Mouse (Mus musculus) heart, postnatal 0 days (tissue): ENCODE measurements around the gene Vps8. TPM values are rescaled to one million over a fixed set of nuclear protein-coding genes. Genes with fewer than 3 reads are reported as not detected.

ENCODE experiments used
- ATAC-seq: fragments of 200-750 bp; cut with Nextera tagmentation; 2 replicates; pipeline ENCODE4 v1.8.0; 2017; ENCODE audit warnings: low read depth, moderate number of reproducible peaks, moderate library complexity; ENCODE audit not compliant: insufficient read depth
- DNase-seq: peaks from one replicate; pipeline ENCODE4 v3.0.0-alpha.2; 2016; ENCODE audit warnings: low spot score
- H3K27ac ChIP-seq: fragments of 300-500 bp; sonication (generic); 2 replicates; pipeline ENCODE4 v1.5.1; 2014; ENCODE audit warnings: low read depth, mild to moderate bottlenecking
- H3K27me3 ChIP-seq: fragments of 300-500 bp; sonication (generic); 2 replicates; pipeline ENCODE4 v1.6.1; 2014; ENCODE audit warnings: low read length, mixed read lengths; ENCODE audit not compliant: control insufficient read depth, insufficient read depth
- H3K36me3 ChIP-seq: fragments of 300-500 bp; sonication (generic); replicated peaks from 2 replicates; pipeline ENCODE4 v1.6.1; 2014; ENCODE audit warnings: low read length, mixed read lengths; ENCODE audit not compliant: control insufficient read depth, insufficient read depth
- H3K4me1 ChIP-seq: fragments of 300-500 bp; sonication (generic); 2 replicates; pipeline ENCODE4 v1.6.1; 2014; ENCODE audit warnings: antibody characterized with exemption; ENCODE audit not compliant: control insufficient read depth, insufficient read depth
- H3K4me2 ChIP-seq: fragments of 300-500 bp; sonication (generic); 2 replicates; pipeline ENCODE4 v1.6.1; 2014; ENCODE audit warnings: low read depth, mild to moderate bottlenecking, low read length, moderate library complexity
- H3K4me3 ChIP-seq: fragments of 300-500 bp; sonication (generic); 2 replicates; pipeline ENCODE4 v1.5.1; 2014; ENCODE audit warnings: low read depth, low read length
- H3K9ac ChIP-seq: fragments of 300-500 bp; sonication (generic); replicated peaks from 2 replicates; pipeline ENCODE4 v1.6.1; 2014; ENCODE audit warnings: low read depth, low read length, mixed read lengths
- H3K9me3 ChIP-seq: fragments of 300-500 bp; sonication (generic); replicated peaks from 2 replicates; pipeline ENCODE4 v1.6.1; 2016; ENCODE audit warnings: low read length; ENCODE audit not compliant: control insufficient read depth
- CTCF ChIP-seq: IDR thresholded peaks from 2 replicates; pipeline ENCODE4 v1.5.1; 2016; ENCODE audit warnings: antibody characterized with exemption, control low read depth, low read depth
- EP300 ChIP-seq: IDR thresholded peaks from 2 replicates; pipeline ENCODE4 v1.6.1; 2016; ENCODE audit warnings: antibody characterized with exemption, low read depth
- WGBS: fragments of 180-500 bp; shearing (Covaris S2); extraction: QIAGEN DNeasy Blood & Tissue Kit; methylation state at CpG from one replicate; pipeline ENCODE4 v1.1.7; 2014; 5-methylcytosine and 5-hydroxymethylcytosine counted together
- polyA plus RNA-seq: library from polyadenylated mRNA; unstranded; fragments of >200 nt; fragmentation: Nextera tagmentation; extraction: Ambion mirVana; gene quantifications from 2 replicates; pipeline ENCODE4 v1.2.1, GENCODE M21; 2015
- total RNA-seq: library from RNA; depleted of rRNA; stranded (reverse); fragments of >200 nt; gene quantifications from 2 replicates; pipeline ENCODE4 v1.2.3, GENCODE M21; 2014; ENCODE audit warnings: low replicate concordance

The Vps8 gene
- total and polyA plus RNA-seq, 2 experiments from 2014 or later, result 21.3 to 94.8 TPM

- WGBS, result 71% methylated on average over 2 of the region's 2 CpGs
- Histone ChIP-seq H3K27me3 (no peaks in the 10 kb centered on the region), H3K4me1 (0 out of 2 replicates have a peak, but pooled peaks cover 3% of the 10 kb centered on the region), H3K36me3 (peaks cover 36% of the 10 kb centered on the region), H3K9ac (no peak overlapping the region), H3K4me2 (no peak overlapping the region), H3K27ac (no peak overlapping the region), H3K4me3 (no peak overlapping the region), H3K9me3 (no peaks in the 10 kb centered on the region)
- TF ChIP-seq CTCF (peak; percentile 42), EP300 (no peak)
- ATAC-seq, result no peak
- DNase-seq, result no peak
Observed at GRCm38 (mm10) chr16:21538889-21539288, 116.0 kb downstream of the Vps8 start.

DNA sequence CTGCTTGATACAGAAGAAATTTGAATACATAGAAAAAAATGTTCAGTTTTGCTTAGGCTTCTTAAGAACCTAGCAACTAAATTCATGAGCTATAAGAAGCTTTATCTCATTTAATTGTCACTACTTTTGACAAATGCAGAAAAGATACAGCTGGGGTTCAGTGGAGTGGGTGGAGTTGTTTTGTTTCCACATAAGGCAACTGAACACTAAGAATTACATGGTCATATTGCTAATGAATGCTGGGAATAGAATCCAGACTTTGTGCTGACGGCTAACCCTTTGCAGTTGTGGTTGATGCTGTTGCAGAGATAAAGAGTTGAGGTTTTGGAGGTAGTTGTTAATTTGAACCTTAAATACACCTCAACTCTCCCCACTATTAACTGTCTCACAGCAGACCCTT lies 119.6 kb downstream of the Vps8 start:
- 73% methylated on average over 1 of the region's 1 CpGs for WGBS

DNA sequence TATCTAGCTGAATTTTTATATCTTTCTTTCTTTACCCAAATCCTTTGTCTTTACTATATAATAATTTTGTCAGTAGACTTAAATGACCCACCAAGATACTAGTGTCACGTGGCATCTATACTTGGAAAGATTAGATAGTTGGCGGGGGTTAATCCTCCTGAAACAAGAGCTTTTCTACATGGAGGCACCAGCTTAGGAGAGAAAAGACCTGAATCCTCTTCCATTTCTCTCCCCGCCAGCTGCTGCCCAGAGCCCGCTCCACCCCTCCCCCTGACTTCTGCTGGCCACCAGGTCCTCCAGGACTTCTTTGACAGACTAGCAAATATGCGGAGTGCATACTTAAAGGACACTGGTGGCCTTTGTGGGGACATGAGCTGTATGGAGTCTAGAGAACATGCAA lies 124.5 kb downstream of the Vps8 start:
- no peak overlapping the region for H3K4me3 ChIP-seq
- no peaks in the 10 kb centered on the region for H3K27me3 ChIP-seq
- H3K9ac ChIP-seq, result no peak overlapping the region
- no peak overlapping the region for H3K27ac ChIP-seq
- H3K36me3 ChIP-seq, result peaks cover 39% of the 10 kb centered on the region
- DNase-seq, result no peak
- H3K9me3 ChIP-seq, result no peaks in the 10 kb centered on the region
- H3K4me2 ChIP-seq, result no peak overlapping the region
- WGBS, result 80% methylated on average over 5 of the region's 5 CpGs
- TF ChIP-seq CTCF (no peak), EP300 (no peak)
- H3K4me1 ChIP-seq, result no peaks in the 10 kb centered on the region
- ATAC-seq, result no peak

More for the DNA sequence above, 119.6 kb downstream of the Vps8 start:
- TF ChIP-seq EP300 (no peak), CTCF (no peak)
- no peak for DNase-seq
- Histone ChIP-seq H3K36me3 (peaks cover 41% of the 10 kb centered on the region), H3K4me1 (no peaks in the 10 kb centered on the region), H3K4me3 (no peak overlapping the region), H3K4me2 (no peak overlapping the region), H3K27me3 (no peaks in the 10 kb centered on the region), H3K27ac (no peak overlapping the region), H3K9ac (no peak overlapping the region), H3K9me3 (no peaks in the 10 kb centered on the region)
- no peak for ATAC-seq

- Histone ChIP-seq H3K36me3 (peaks cover 31% of the 10 kb centered on the region), H3K4me3 (no peak overlapping the region), H3K9me3 (no peaks in the 10 kb centered on the region), H3K4me2 (no peak overlapping the region), H3K27me3 (no peaks in the 10 kb centered on the region), H3K4me1 (no peaks in the 10 kb centered on the region), H3K27ac (no peak overlapping the region), H3K9ac (no peak overlapping the region)
- no peak for ATAC-seq
- WGBS, result 81% methylated on average over 4 of the region's 4 CpGs
- no peak for TF ChIP-seq CTCF
- no peak for TF ChIP-seq EP300
- DNase-seq, result no peak
Observed at GRCm38 (mm10) chr16:21549751-21550150, 126.8 kb downstream of the Vps8 start.

DNA sequence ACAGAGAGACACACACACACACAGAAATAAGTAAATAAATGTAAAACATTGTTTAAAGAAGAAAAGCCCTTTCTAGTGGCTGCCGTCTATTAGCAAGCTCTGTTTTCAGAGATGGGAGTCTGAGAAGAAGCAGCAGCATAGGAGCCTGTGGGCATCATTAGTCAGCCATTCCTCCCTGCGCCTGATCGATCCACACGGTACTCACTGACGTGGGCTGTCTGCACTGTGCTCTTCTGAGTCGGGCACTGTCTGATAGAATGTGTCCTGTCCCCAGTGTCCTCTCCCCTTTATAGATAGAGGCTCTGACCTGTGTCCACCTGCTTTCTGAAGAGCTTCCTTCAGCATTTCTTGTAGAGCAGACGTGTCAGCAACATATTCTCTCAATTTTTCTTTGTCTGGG lies 127.5 kb downstream of the Vps8 start:
- Histone ChIP-seq H3K27me3 (no peaks in the 10 kb centered on the region), H3K4me3 (no peak overlapping the region), H3K36me3 (peaks cover 29% of the 10 kb centered on the region), H3K9me3 (no peaks in the 10 kb centered on the region), H3K9ac (no peak overlapping the region), H3K27ac (no peak overlapping the region), H3K4me1 (no peaks in the 10 kb centered on the region), H3K4me2 (no peak overlapping the region)
- ATAC-seq (no peak), DNase-seq (no peak)
- 61% methylated on average over 7 of the region's 7 CpGs for WGBS
- TF ChIP-seq EP300, result no peak
- no peak for TF ChIP-seq CTCF

DNA sequence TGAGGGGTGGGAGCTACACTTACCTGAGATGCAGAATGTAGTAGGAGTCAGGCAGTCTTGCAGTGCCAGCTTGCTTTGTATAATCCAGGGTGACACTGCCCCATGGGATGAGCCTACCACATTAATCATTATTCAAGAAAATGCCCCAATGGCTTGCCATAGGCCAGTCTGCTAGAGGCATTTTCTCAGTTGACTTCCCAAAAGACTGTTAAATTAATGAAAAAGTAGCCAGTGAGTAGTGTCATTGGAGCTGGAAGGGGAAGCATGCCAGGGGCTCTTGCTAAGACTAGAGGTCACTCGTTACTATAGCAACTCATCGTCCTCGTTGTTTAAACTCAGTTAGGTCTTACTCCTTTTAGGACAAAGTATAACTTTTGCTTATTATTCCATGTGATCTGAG lies 130.6 kb downstream of the Vps8 start:
- Histone ChIP-seq H3K27ac (no peak overlapping the region), H3K4me2 (no peak overlapping the region), H3K9ac (no peak overlapping the region), H3K4me1 (no peaks in the 10 kb centered on the region), H3K36me3 (peaks cover 27% of the 10 kb centered on the region), H3K4me3 (no peak overlapping the region), H3K27me3 (no peaks in the 10 kb centered on the region), H3K9me3 (no peaks in the 10 kb centered on the region)
- DNase-seq, result no peak
- ATAC-seq, result no peak
- no peak for TF ChIP-seq CTCF
- no peak for TF ChIP-seq EP300
- WGBS, result 89% methylated on average over 3 of the region's 3 CpGs
